Mouse (Mus musculus): ENCODE results near the gene Spata18.

Spata18 gene

GRCm38 (mm10) chr5:73666695-73667094 lies 15.5 kb downstream of the Spata18 start:
- no peak for DNase-seq (ENCODE audit: low spot score)

- no peak for DNase-seq (ENCODE audit: low spot score)
Observed at GRCm38 (mm10) chr5:73667877-73668276, 16.7 kb downstream of the Spata18 start.

DNA sequence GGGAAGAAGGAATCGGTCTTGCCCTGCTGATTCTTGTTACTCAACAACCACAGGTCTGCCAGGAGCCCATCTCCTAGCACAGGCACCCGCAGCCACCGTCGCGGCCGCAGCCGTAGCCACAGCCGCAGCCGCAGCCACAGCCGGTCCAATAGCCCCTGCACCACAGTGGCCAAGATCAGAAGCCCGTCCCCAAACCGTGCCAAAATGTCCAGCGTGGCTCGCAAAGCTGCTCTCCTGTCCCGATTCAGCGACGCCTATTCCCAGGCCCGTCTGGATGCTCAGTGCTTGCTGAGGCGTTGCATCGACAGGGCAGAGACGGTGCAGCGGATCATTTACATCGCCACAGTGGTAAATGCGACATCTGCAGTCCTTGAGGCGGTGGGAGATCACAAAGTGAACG lies 18.2 kb downstream of the Spata18 start:
- DNase-seq (ENCODE audit: low spot score), result no peak

- no peak for DNase-seq (ENCODE audit: low spot score)
Observed at GRCm38 (mm10) chr5:73675604-73676003, 24.4 kb downstream of the Spata18 start.

- no peak for DNase-seq (ENCODE audit: low spot score)
Observed at GRCm38 (mm10) chr5:73676626-73677025, 25.4 kb downstream of the Spata18 start.

DNA sequence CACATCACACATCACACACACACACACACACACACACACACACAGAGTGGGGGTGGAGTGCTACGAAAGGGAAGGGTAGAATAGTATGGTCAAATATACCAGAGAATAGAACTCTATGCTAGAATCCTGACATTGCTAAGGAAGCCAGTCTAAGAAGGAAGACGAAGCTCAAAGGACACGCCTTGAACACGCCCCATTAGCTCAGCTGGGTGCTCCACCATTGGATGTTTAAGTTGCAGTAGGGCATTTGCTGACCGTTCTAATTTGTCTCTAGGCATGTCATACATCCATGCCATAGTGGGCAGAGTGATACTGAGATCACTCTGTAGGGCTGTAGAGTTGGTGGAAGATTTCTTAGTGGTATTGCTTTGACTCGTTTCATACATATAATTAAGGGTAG lies 32.0 kb downstream of the Spata18 start:
- no peak for DNase-seq (ENCODE audit: low spot score)

- DNase-seq (ENCODE audit: low spot score), result no peak
Observed at GRCm38 (mm10) chr5:73683706-73684409, 32.7 kb downstream of the Spata18 start.

- no peak for DNase-seq (ENCODE audit: low spot score)
Observed at GRCm38 (mm10) chr5:73686149-73686548, 35.0 kb downstream of the Spata18 start.

- DNase-seq (ENCODE audit: low spot score), result no peak
Observed at GRCm38 (mm10) chr5:73688576-73688975, 37.4 kb downstream of the Spata18 start.

GRCm38 (mm10) chr5:73690146-73690545 lies 39.0 kb downstream of the Spata18 start:
- DNase-seq (ENCODE audit: low spot score), result no peak

DNA sequence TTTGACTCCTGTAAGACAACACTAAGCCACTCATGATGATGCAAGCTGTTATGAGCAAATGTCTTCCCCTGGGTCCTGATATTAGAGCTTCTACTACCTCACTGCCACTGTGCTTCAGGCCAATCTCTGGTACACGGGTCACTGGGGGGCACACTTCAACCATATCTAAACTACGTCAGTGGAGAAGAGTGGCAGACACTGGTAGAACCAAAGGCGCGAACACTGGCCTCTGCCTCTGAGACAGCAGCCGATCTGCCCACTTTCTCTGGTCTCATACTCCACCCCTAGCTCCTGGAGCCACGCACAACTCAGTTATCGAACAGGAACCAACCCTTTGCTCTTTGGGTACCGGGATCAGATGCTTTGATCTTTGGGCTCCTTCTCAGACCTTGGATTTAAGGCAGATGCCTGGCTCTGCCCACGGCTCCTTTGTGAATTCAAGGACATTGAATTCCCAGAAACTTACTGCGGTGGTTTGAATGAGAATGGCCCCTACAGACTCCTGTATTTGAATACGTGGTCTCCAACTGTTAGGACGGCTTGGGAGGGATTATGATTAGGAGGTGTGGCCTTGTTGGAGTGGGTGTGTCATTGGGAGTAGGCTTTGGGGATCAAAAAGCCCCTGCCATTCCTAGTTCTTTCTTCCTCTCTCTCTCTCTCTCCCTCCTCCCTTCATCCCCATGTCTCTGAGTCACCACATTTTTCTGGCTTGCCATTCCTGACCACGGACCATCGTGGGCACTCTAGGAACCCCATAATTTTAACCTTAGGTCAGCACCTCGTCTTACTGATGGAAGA lies 40.7 kb downstream of the Spata18 start:
- no peak for DNase-seq (ENCODE audit: low spot score)

DNA sequence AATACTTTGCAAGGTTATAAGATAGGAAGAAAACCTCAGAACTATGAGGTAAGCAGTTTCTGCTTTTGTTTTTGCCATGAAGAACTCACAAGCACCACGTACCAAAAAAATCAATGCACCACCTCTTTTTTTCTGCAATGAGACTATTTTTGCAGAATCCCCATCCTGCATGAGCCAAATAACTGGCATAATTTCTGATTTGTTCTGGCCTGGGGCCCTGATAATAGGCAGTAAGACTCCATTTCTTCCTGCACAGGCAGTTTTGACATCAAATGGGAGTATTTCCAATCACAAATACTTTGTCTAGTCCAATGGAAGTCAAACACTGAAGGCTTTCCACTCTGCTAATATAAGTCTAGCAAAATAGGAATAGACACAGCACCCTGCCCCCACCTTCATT lies 42.6 kb downstream of the Spata18 start:
- DNase-seq (ENCODE audit: low spot score), result no peak

DNA sequence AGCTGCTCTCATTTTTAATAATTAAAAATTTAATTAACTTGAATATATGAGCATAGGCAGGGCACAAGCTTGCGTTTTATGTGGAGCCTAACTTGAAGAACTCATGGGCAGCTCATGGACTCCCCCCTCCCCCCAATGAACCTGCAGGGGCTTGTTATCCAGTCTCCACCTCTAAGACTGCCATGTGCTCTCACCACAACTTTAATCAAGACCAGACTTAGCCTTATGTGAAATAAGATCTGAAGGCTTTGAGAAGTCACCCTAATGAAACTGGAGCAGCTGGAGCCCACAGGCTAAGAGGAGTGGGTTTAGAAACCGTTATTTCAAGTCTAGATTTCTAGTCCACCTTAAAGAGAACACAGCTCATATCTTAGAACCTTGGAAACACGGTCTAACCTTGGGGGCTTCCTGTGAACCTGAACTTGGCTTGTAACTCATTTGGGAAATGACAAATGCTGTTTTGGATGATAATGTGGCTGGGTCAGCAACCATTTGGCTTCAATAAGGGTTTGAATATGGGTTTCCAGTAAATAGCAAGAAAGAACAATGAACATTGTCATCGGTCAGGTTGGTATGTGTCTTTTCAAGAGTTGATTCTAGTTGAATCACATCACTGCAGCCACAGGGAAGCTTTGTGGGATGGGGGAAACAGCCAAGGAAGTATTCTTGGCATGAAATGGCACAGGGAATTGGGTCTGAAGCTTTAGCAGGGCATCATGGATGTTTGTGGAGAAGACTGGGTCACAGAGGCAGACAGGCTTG lies 43.3 kb downstream of the Spata18 start:
- DNase-seq (ENCODE audit: low spot score), result no peak

- DNase-seq (ENCODE audit: low spot score), result no peak
Observed at GRCm38 (mm10) chr5:73697700-73698099, 46.5 kb downstream of the Spata18 start.

DNA sequence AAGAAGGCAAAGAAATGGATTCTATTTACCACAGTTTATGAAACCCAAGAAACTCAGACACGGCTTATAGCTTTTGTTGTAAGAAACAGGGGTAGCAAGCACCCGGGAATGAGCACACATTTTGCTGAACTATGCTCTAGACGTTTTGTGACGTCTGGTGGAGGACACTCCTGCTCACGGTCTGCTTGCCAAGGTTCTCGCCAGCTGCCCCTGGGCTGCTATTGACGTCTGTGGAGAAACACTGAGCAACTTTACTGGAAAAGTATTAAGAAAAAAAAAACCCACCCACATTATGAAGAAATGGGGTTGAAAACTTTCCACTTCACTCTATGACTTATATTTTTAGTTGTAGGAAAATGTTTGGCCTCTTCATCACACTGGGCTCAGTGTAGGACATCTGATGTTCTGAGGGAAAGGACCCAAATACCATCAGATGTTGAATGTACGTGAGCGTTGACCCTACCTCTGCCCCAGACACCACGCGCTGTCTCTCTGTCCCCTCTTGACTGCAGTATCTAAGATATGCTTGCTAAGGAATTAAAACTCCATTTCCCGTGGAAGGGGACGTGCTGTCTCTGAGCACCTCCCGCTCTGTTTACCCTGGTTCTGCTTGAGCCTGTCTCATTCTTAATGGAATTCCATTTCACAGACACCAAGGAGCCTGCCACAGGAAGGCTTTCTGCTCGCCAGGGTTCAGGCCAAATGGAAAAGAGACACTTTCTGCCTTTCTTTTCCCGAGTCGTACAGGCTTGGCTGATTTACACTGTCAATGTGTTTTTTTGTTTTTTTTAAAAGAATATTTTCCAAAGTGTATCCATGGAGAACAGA lies 50.1 kb downstream of the Spata18 start:
- no peak for DNase-seq (ENCODE audit: low spot score)

GRCm38 (mm10) chr5:73701946-73702710 lies 50.9 kb downstream of the Spata18 start:
- DNase-seq (ENCODE audit: low spot score), result no peak

- DNase-seq (ENCODE audit: low spot score), result no peak
Observed at GRCm38 (mm10) chr5:73703096-73703495, 51.9 kb downstream of the Spata18 start.

DNA sequence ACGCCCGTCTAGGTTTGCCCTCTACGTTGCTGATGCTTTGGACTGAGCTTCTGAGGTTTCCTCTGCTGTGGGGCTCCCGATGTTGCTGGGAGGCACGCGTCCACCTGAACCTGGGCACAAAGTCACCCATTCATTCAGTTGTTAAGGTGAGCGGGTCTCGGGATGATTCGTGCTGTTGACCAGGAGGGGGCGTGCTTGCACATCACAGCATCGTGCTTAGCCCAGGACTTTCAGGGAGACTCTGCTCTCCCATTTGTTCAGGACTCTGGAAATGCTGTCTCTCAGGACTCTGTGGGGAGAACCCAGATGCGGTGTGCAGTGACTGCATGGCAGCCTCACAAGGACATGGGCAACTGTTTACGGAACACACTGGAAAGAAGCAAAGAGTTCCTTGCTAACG lies 53.1 kb downstream of the Spata18 start:
- DNase-seq (ENCODE audit: low spot score), result no peak

DNA sequence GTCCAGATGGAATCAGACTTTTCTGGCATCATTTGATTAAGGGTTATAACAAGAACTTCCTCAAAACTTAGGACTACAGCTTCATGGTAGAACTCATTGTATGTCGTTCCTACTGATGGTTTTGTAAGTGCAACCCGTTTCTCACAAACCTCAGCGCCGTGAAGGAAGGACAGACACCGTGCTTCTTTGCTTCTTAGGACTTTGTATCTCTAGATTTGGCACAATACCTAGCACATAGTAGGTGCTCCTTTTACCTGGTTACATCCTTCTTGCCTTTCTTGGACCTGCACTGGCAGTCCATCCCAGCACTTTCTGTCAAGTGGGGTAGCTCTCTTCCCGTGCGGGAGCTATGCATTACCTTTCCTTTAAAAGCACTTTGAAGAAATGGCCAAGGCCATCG lies 53.6 kb downstream of the Spata18 start:
- DNase-seq (ENCODE audit: low spot score), result no peak

- no peak for DNase-seq (ENCODE audit: low spot score)
Observed at GRCm38 (mm10) chr5:73705290-73705689, 54.1 kb downstream of the Spata18 start.

GRCm38 (mm10) chr5:73712852-73713251 lies 61.7 kb downstream of the Spata18 start:
- no peak for DNase-seq (ENCODE audit: low spot score)

All from testis, postnatal 10 days (tissue).